Mouse (Mus musculus): ENCODE data around the gene Rhoj. TPM values are rescaled to one million over a fixed set of nuclear protein-coding genes. Genes with fewer than 3 reads are reported as not detected.
"Not testable (repeated sequence)": the region's sequence is repeated elsewhere in the genome, so short reads cannot be mapped to it uniquely, and the experiment has no call there.

The Rhoj gene
- polyA plus RNA-seq, 1 experiment: 5.9 TPM

- 88% methylated on average over 7 of the region's 7 CpGs for WGBS
- TF ChIP-seq CTCF (IDR thresholded peaks at IDR 0.05; ENCODE audit: borderline replicate concordance, control insufficient read depth, extremely low read depth, insufficient read depth, low read length, poor library complexity): no peak
- TF ChIP-seq POLR2A (IDR thresholded peaks at IDR 0.05; ENCODE audit: control insufficient read depth, extremely low read depth, insufficient read depth, low read length, poor library complexity): no peak
- H3K4me3 ChIP-seq (ENCODE audit: control insufficient read depth, insufficient read depth, low read length): no peak overlapping the region
- DNase-seq: no peak
- no peaks in the 10 kb centered on the region for H3K27me3 ChIP-seq (ENCODE audit: control insufficient read depth, insufficient read depth, low read length)
- H3K27ac ChIP-seq (ENCODE audit: control insufficient read depth, insufficient read depth, low read length): no peak overlapping the region
- no peaks in the 10 kb centered on the region for H3K36me3 ChIP-seq (ENCODE audit: control insufficient read depth, insufficient read depth, low read length)
- peaks cover 6% of the 10 kb centered on the region for H3K4me1 ChIP-seq (replicated peaks; ENCODE audit: control insufficient read depth, insufficient read depth, low read length)
Measured at GRCm38 (mm10) chr12:75424359-75424758, 116.2 kb downstream of the Rhoj start.

- no peaks in the 10 kb centered on the region for H3K27me3 ChIP-seq (ENCODE audit: control insufficient read depth, insufficient read depth, low read length)
- no peaks in the 10 kb centered on the region for H3K36me3 ChIP-seq (ENCODE audit: control insufficient read depth, insufficient read depth, low read length)
- no peak for TF ChIP-seq POLR2A (IDR thresholded peaks at IDR 0.05; ENCODE audit: control insufficient read depth, extremely low read depth, insufficient read depth, low read length, poor library complexity)
- TF ChIP-seq CTCF (IDR thresholded peaks at IDR 0.05; ENCODE audit: borderline replicate concordance, control insufficient read depth, extremely low read depth, insufficient read depth, low read length, poor library complexity): no peak
- H3K4me3 ChIP-seq (ENCODE audit: control insufficient read depth, insufficient read depth, low read length): no peak overlapping the region
- no peak for DNase-seq
- peaks cover 6% of the 10 kb centered on the region for H3K4me1 ChIP-seq (replicated peaks; ENCODE audit: control insufficient read depth, insufficient read depth, low read length)
- no peak overlapping the region for H3K27ac ChIP-seq (ENCODE audit: control insufficient read depth, insufficient read depth, low read length)
- WGBS: 92% methylated on average over 4 of the region's 4 CpGs
Measured at GRCm38 (mm10) chr12:75424817-75425216, 116.7 kb downstream of the Rhoj start.

DNA sequence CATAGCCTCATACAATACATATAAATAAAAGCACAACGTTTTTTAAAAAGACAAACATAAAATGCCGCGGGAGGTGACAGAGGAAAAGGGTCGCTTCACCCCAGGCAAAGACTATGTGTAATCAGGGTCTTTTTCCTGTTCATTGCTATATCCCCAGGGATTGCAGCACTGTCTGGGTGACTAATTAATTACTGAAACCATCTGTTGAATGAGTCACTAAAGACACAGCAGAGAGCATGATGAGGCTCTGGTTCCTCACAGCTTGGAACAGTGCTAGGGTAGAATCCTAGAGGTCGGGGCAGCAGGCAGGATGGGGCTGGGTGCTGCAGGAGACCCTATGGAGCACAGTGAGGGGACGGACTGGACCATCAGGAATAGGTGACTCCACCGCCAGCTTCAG is 117.8 kb downstream of the Rhoj start:
- no peak for TF ChIP-seq CTCF (IDR thresholded peaks at IDR 0.05; ENCODE audit: borderline replicate concordance, control insufficient read depth, extremely low read depth, insufficient read depth, low read length, poor library complexity)
- TF ChIP-seq POLR2A (IDR thresholded peaks at IDR 0.05; ENCODE audit: control insufficient read depth, extremely low read depth, insufficient read depth, low read length, poor library complexity): no peak
- H3K4me1 ChIP-seq (replicated peaks; ENCODE audit: control insufficient read depth, insufficient read depth, low read length): peaks cover 6% of the 10 kb centered on the region
- WGBS: 87% methylated on average over 7 of the region's 7 CpGs
- H3K27ac ChIP-seq (ENCODE audit: control insufficient read depth, insufficient read depth, low read length): no peak overlapping the region
- no peaks in the 10 kb centered on the region for H3K36me3 ChIP-seq (ENCODE audit: control insufficient read depth, insufficient read depth, low read length)
- no peak overlapping the region for H3K4me3 ChIP-seq (ENCODE audit: control insufficient read depth, insufficient read depth, low read length)
- DNase-seq: no peak
- no peaks in the 10 kb centered on the region for H3K27me3 ChIP-seq (ENCODE audit: control insufficient read depth, insufficient read depth, low read length)

GRCm38 (mm10) chr12:75428719-75429118 is 120.6 kb downstream of the Rhoj start:
- WGBS: 93% methylated on average over 6 of the region's 6 CpGs
- no peaks in the 10 kb centered on the region for H3K36me3 ChIP-seq (ENCODE audit: control insufficient read depth, insufficient read depth, low read length)
- H3K27me3 ChIP-seq (ENCODE audit: control insufficient read depth, insufficient read depth, low read length): no peaks in the 10 kb centered on the region
- TF ChIP-seq CTCF (IDR thresholded peaks at IDR 0.05; ENCODE audit: borderline replicate concordance, control insufficient read depth, extremely low read depth, insufficient read depth, low read length, poor library complexity) (no peak), POLR2A (IDR thresholded peaks at IDR 0.05; ENCODE audit: control insufficient read depth, extremely low read depth, insufficient read depth, low read length, poor library complexity) (no peak)
- no peaks in the 10 kb centered on the region for H3K4me1 ChIP-seq (replicated peaks; ENCODE audit: control insufficient read depth, insufficient read depth, low read length)
- no peak overlapping the region for H3K4me3 ChIP-seq (ENCODE audit: control insufficient read depth, insufficient read depth, low read length)
- DNase-seq: no peak
- H3K27ac ChIP-seq (ENCODE audit: control insufficient read depth, insufficient read depth, low read length): no peak overlapping the region

DNA sequence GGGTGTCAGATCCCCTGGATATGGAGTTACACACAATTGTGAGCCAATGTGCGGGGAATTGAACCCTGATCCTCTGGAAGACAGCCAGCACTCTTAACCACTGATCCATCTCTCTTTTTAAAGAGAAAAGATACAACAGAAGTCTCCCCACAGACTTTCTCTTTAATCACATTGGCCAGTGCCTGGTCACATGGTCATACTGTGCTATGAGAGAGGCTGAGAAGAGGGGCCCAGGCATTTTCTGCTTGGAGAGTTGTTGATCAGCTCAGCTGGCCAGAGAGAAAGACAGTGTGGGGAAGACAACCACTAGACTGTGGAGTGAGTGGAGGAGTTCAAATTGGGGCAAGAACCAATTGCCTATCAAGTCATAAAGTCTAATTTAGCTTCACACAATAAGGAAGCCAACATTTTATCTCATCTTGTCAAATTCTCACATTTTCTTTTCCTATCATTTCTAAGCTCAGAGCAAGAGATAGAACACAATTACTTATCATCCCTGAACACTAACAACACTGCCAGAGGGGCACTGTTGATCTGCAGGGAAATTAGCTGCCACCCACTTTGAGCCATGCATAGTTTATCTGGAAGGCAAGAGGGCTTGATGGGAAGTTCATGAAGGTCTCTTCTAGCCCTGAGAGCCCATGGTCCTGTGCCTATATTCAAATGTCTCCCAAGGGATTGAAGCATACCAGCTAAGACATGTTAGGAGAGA is 121.7 kb downstream of the Rhoj start:
- H3K27ac ChIP-seq (ENCODE audit: control insufficient read depth, insufficient read depth, low read length): no peak overlapping the region
- WGBS: 100% methylated on average over 1 of the region's 1 CpGs
- H3K36me3 ChIP-seq (ENCODE audit: control insufficient read depth, insufficient read depth, low read length): no peaks in the 10 kb centered on the region
- TF ChIP-seq POLR2A (IDR thresholded peaks at IDR 0.05; ENCODE audit: control insufficient read depth, extremely low read depth, insufficient read depth, low read length, poor library complexity): no peak
- no peak for TF ChIP-seq CTCF (IDR thresholded peaks at IDR 0.05; ENCODE audit: borderline replicate concordance, control insufficient read depth, extremely low read depth, insufficient read depth, low read length, poor library complexity)
- no peaks in the 10 kb centered on the region for H3K27me3 ChIP-seq (ENCODE audit: control insufficient read depth, insufficient read depth, low read length)
- H3K4me3 ChIP-seq (ENCODE audit: control insufficient read depth, insufficient read depth, low read length): no peak overlapping the region
- no peak for DNase-seq
- H3K4me1 ChIP-seq (replicated peaks; ENCODE audit: control insufficient read depth, insufficient read depth, low read length): no peaks in the 10 kb centered on the region

- not testable (repeated sequence) for H3K27ac ChIP-seq (ENCODE audit: control insufficient read depth, insufficient read depth, low read length); H3K4me1 ChIP-seq (replicated peaks; ENCODE audit: control insufficient read depth, insufficient read depth, low read length); DNase-seq; H3K4me3 ChIP-seq (ENCODE audit: control insufficient read depth, insufficient read depth, low read length); H3K27me3 ChIP-seq (ENCODE audit: control insufficient read depth, insufficient read depth, low read length); H3K36me3 ChIP-seq (ENCODE audit: control insufficient read depth, insufficient read depth, low read length)
- 94% methylated on average over 6 of the region's 6 CpGs for WGBS
Measured at GRCm38 (mm10) chr12:75432400-75432799, 124.3 kb downstream of the Rhoj start.

DNA sequence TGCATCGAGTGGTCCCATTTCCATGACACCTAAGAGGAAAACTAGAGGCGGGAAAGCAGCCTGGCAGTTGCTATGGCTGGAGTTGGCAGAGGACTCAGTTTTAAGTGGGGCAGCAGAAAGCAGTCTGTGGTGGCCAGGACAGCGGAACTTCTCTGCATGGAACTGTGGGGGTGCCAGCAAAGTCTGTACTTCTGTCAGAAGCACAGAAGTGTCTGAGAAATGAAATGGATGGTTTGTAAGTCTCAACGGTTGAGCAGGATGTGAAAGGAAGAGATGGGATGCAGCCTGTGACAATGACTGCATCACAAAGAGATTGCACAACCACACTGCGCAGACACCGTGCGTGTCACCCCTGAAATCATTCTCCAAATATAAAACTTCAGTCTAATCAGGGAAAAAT is 138.1 kb downstream of the Rhoj start:
- no peak overlapping the region for H3K27ac ChIP-seq (ENCODE audit: control insufficient read depth, insufficient read depth, low read length)
- H3K27me3 ChIP-seq (ENCODE audit: control insufficient read depth, insufficient read depth, low read length): no peaks in the 10 kb centered on the region
- 85% methylated on average over 7 of the region's 7 CpGs for WGBS
- peaks cover 28% of the 10 kb centered on the region for H3K4me1 ChIP-seq (replicated peaks; ENCODE audit: control insufficient read depth, insufficient read depth, low read length)
- H3K4me3 ChIP-seq (ENCODE audit: control insufficient read depth, insufficient read depth, low read length): no peak overlapping the region
- H3K36me3 ChIP-seq (ENCODE audit: control insufficient read depth, insufficient read depth, low read length): no peaks in the 10 kb centered on the region
- TF ChIP-seq CTCF (IDR thresholded peaks at IDR 0.05; ENCODE audit: borderline replicate concordance, control insufficient read depth, extremely low read depth, insufficient read depth, low read length, poor library complexity): no peak
- TF ChIP-seq POLR2A (IDR thresholded peaks at IDR 0.05; ENCODE audit: control insufficient read depth, extremely low read depth, insufficient read depth, low read length, poor library complexity): no peak
- DNase-seq: no peak

Data from thymus, adult 2 months (tissue).